ENCODE assay signal across 8 mouse cellular contexts in the genomic region with DNA sequence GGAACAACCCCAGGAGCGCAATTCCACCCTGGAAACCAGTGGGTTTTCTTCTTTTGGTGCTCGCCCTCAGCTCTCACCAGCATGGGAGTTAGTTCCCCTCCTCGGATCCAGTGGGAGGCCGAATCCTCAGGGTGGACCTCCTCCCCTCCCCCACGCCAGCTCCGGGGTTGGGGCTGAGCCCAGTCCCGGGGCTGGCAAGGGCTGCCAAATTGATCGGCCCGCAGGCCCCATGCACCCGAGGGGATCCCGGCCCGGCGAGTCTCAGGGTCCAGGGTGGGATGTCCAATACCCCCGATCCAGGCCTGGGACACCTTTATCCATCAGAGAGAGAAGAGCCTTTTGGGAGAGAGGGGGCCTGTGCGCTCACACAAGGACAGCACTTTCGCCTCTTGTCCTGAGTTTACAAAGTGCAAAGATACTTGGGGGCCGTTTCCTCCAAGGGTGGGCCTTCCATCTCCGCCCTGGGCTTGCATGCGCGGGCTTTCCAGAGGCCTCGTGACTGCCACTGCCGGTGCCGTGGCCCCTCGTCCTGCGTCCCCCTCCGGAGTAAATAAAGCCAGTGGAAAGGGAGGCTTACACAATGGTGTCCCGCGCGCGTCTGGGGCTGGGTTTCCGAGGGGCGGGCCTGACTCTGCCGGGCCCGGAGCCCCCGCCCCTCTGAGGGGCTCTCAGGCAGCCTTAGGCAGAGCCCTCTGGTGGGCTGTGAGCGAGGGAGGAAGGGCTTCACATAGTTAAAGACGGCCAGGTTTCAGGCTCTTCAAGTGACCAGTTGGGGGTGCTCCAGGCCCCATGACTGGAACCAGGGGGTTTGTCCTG.
DNase-seq lines count a peak whose midpoint lies in the region; ATAC-seq and TF ChIP-seq lines count a peak whose summit lies in the region.

No protein-coding gene starts in this region.

- peak; percentile 49 for DNase-seq in right cerebral cortex, adult 18-20 months
- no peak for DNase-seq in right cerebral cortex, postnatal 36 days (ENCODE audit: low spot score in 2 of 2)
- peak; percentile 94 for DNase-seq in embryo, embryonic 10.5 days (ENCODE audit: low spot score)
- DNase-seq in kidney, postnatal 14 days: peak; percentile 75
- no peak for DNase-seq in cerebellum, adult 9-11 months

- peaks cover 21% of the 10 kb centered on the region for H3K27me3 ChIP-seq in heart, embryonic 13.5 days (replicated peaks)
- peaks cover 7% of the 10 kb centered on the region; the same call in 1 of the 2 replicates for H3K27me3 ChIP-seq in small intestine, adult 2 months (ENCODE audit: control insufficient read depth, insufficient read depth, low read length)

- peak overlapping the region; percentile 90 for H3K9ac ChIP-seq in heart, embryonic 13.5 days

- peak overlapping the region; percentile 82 for H3K4me2 ChIP-seq in heart, embryonic 13.5 days

- H3K36me3 ChIP-seq in heart, embryonic 13.5 days: no peaks in the 10 kb centered on the region
- no peaks in the 10 kb centered on the region for H3K36me3 ChIP-seq in macrophage (ENCODE audit: inconsistent target)
- no peaks in the 10 kb centered on the region for H3K36me3 ChIP-seq in small intestine, adult 2 months (ENCODE audit: control insufficient read depth, insufficient read depth, low read length)

- no peaks in the 10 kb centered on the region for H3K9me3 ChIP-seq in heart, embryonic 13.5 days

- peak overlapping the region; percentile 88 for H3K27ac ChIP-seq in heart, embryonic 13.5 days (replicated peaks)
- no peak overlapping the region for H3K27ac ChIP-seq in macrophage
- peak overlapping the region; percentile 77 for H3K27ac ChIP-seq in small intestine, adult 2 months (ENCODE audit: insufficient read depth, low read depth, low read length)

- TF ChIP-seq POLR2A in small intestine, adult 2 months (IDR thresholded peaks at IDR 0.05; ENCODE audit: low read depth, low read length): no peak

- peaks cover 70% of the 10 kb centered on the region for H3K4me1 ChIP-seq in heart, embryonic 13.5 days
- H3K4me1 ChIP-seq in small intestine, adult 2 months (ENCODE audit: control insufficient read depth, insufficient read depth, insufficient read length, low read length): peaks cover 13% of the 10 kb centered on the region

- WGBS in heart, embryonic 13.5 days: under 1% methylated on average over 37 of the region's 37 CpGs
- WGBS in macrophage (ENCODE audit: missing documents): 6% methylated on average over 36 of the region's 37 CpGs
- WGBS in small intestine, adult 2 months: 21% methylated on average over 37 of the region's 37 CpGs

- H3K4me3 ChIP-seq in heart, embryonic 13.5 days: peak overlapping the region; percentile 70
- peak overlapping the region; percentile 20 for H3K4me3 ChIP-seq in macrophage (ENCODE audit: inconsistent target)
- peak overlapping the region; percentile 84 for H3K4me3 ChIP-seq in small intestine, adult 2 months (ENCODE audit: low read depth, low read length)

- peak; percentile 13; the same call in 1 of the 2 replicates for ATAC-seq in heart, embryonic 13.5 days (ENCODE audit: extremely low read depth, insufficient number of reproducible peaks, low FRiP score, low TSS enrichment)

- H3K79me2 ChIP-seq in macrophage (ENCODE audit: inconsistent target): no peaks in the 10 kb centered on the region

- TF ChIP-seq CTCF in small intestine, adult 2 months (IDR thresholded peaks at IDR 0.05; ENCODE audit: extremely low read depth, insufficient read length, insufficient replicate concordance, low read depth, low read length): peak; percentile 22; the same call in 1 of the 2 replicates

Comparison
In these comparisons a context has a peak if more than half of its experiments do, and no peak if none do; other contexts are left out.
1. DNase-seq: peak in right cerebral cortex, adult 18-20 months (single experiment), embryo, embryonic 10.5 days (single experiment) and kidney, postnatal 14 days (single experiment); none in right cerebral cortex, postnatal 36 days (0 of 2) and cerebellum, adult 9-11 months (single experiment).
2. H3K4me3 ChIP-seq: peak in every context shown above with its lines; median percentile 84 in small intestine, adult 2 months; 70 in heart, embryonic 13.5 days; 20 in macrophage.